Mouse (Mus musculus) liver, embryonic 12.5 days (tissue): Measurements from ENCODE around the gene Ldlrad2. TPM values are rescaled to one million over a fixed set of nuclear protein-coding genes. Genes with fewer than 3 reads are reported as not detected.
A peak's percentile ranks its signal among the peaks of the same experiment; 100 is the strongest.

Experiments
- ATAC-seq: fragments of 200-750 bp; cut with Nextera tagmentation; 2 replicates; pipeline ENCODE4 v1.8.0; 2017; ENCODE audit warnings: moderate number of reproducible peaks, mild to moderate bottlenecking, moderate library complexity
- H3K27ac ChIP-seq: fragments of 300-500 bp; sonication (generic); 2 replicates; pipeline ENCODE4 v1.5.1; 2016; ENCODE audit warnings: mild to moderate bottlenecking
- H3K27me3 ChIP-seq: fragments of 300-500 bp; sonication (generic); replicated peaks from 2 replicates; pipeline ENCODE4 v1.6.1; 2016; ENCODE audit warnings: mild to moderate bottlenecking, moderate library complexity
- H3K36me3 ChIP-seq: fragments of 300-500 bp; sonication (generic); 2 replicates; pipeline ENCODE4 v1.6.1; 2016; ENCODE audit warnings: mild to moderate bottlenecking, moderate library complexity
- H3K4me1 ChIP-seq: fragments of 300-500 bp; sonication (generic); 2 replicates; pipeline ENCODE4 v1.6.1; 2016
- H3K4me2 ChIP-seq: fragments of 300-500 bp; sonication (generic); 2 replicates; pipeline ENCODE4 v1.6.1; 2016; ENCODE audit warnings: mild to moderate bottlenecking, moderate library complexity
- H3K4me3 ChIP-seq: fragments of 300-500 bp; sonication (generic); 2 replicates; pipeline ENCODE4 v1.5.1; 2016; ENCODE audit warnings: mild to moderate bottlenecking, moderate library complexity
- H3K9ac ChIP-seq: fragments of 300-500 bp; sonication (generic); 2 replicates; pipeline ENCODE4 v1.6.1; 2016; ENCODE audit warnings: mild to moderate bottlenecking, moderate library complexity
- H3K9me3 ChIP-seq: fragments of 300-500 bp; sonication (generic); replicated peaks from 2 replicates; pipeline ENCODE4 v1.6.1; 2016; ENCODE audit warnings: mild to moderate bottlenecking, moderate library complexity
- WGBS: fragments of 180-500 bp; shearing (Covaris S2); methylation state at CpG from one replicate; pipeline ENCODE4 v1.1.7; 2016; ENCODE audit not compliant: insufficient replicate concordance; 5-methylcytosine and 5-hydroxymethylcytosine counted together
- polyA plus RNA-seq: library from polyadenylated mRNA; unstranded; fragments of >200 nt; fragmentation: Nextera tagmentation; extraction: Ambion mirVana; gene quantifications from 2 replicates; pipeline ENCODE4 v1.2.1, GENCODE M21; 2016

Gene Ldlrad2
- polyA plus RNA-seq: not detected in 2 replicates

DNA sequence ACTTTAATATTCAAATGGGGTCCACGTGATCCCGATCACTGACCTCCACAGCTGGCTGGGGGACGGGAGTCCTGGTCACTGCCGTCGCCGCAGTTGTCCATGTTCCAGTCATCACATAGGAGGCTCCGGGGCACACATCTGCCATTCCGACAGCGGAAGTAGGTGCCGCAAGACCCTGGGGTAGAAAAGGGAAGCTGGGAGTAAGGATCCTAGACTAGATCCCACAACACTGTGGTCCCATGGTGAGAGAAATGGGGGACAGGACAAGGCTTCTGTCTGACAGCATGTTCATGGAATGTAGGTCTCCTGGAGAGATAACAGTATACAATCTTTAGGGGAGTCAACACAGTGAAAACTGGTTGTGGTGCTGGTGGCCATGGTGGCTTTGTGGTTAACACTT lies at the start of gene Ldlrad2:
Ldlrad2 (minus strand) TSS at position 101 of the 400 bp plus-strand sequence.
- Histone ChIP-seq H3K36me3 (peaks cover 7% of the 10 kb centered on the region), H3K4me2 (no peak within 1 kb of the TSS), H3K9ac (no peak within 1 kb of the TSS), H3K27me3 (peaks cover 28% of the 10 kb centered on the region), H3K4me1 (0 out of 2 replicates have a peak, but pooled peaks cover 7% of the 10 kb centered on the region), H3K27ac (no peak within 1 kb of the TSS), H3K4me3 (no peak within 1 kb of the TSS), H3K9me3 (no peaks in the 10 kb centered on the region)
- ATAC-seq: no peak
- 71% methylated on average over 10 of the region's 10 CpGs for WGBS

DNA sequence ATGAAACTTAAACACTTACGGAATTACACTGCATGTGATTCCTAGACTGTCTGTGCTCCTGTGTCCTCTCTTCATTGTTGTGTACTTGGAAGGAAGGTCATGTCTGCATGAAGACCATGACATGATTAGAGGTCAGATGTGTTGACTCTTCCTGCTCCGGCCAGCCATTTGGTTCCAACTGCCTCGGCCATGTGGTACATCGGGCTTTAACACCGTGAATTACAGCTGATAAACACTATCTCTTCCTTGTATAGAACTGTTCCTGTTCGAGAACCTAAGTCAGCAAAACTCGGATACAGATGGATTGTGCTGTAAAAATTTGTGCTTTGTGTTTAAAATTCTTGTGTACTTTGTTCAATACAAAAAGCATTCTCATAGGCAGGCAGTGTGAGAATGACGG lies 48.5 kb upstream of the Ldlrad2 start:
- H3K4me3 ChIP-seq: no peak overlapping the region
- no peak overlapping the region for H3K27ac ChIP-seq
- no peak for ATAC-seq
- H3K9me3 ChIP-seq: no peaks in the 10 kb centered on the region
- H3K4me1 ChIP-seq: no peaks in the 10 kb centered on the region
- H3K4me2 ChIP-seq: no peak overlapping the region
- H3K27me3 ChIP-seq: no peaks in the 10 kb centered on the region
- no peak overlapping the region for H3K9ac ChIP-seq
- WGBS: 83% methylated on average over 8 of the region's 8 CpGs
- H3K36me3 ChIP-seq: peaks cover 97% of the 10 kb centered on the region

DNA sequence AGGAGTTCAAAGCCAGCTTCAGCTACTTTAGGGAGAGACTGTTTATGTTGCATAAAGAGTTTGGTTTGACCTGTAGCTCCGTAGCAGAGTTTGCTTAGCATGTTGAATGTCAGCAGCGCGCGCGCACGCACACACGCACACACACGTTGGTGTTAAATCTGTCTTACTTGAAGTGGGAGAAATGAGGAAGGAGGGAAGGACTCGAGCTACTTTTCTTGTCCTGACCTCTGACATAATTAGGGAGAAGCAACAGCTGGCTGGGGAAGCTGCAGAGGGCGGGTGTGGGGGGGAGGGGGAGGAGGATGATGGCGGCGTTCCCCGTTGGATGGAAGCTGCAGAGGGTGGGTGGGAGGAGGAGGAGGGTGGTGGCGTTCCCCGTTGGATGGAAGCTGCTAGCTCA lies 35.9 kb upstream of the Ldlrad2 start:
- H3K9me3 ChIP-seq: no peaks in the 10 kb centered on the region
- no peak for ATAC-seq
- H3K4me2 ChIP-seq: no peak overlapping the region
- no peaks in the 10 kb centered on the region for H3K27me3 ChIP-seq
- peaks cover 23% of the 10 kb centered on the region for H3K4me1 ChIP-seq
- no peak overlapping the region for H3K9ac ChIP-seq
- no peak overlapping the region for H3K4me3 ChIP-seq
- WGBS: 57% methylated on average over 15 of the region's 15 CpGs
- peak overlapping the region; percentile 62; the same call in 1 of the 2 replicates for H3K27ac ChIP-seq
- H3K36me3 ChIP-seq: peaks cover 99% of the 10 kb centered on the region

DNA sequence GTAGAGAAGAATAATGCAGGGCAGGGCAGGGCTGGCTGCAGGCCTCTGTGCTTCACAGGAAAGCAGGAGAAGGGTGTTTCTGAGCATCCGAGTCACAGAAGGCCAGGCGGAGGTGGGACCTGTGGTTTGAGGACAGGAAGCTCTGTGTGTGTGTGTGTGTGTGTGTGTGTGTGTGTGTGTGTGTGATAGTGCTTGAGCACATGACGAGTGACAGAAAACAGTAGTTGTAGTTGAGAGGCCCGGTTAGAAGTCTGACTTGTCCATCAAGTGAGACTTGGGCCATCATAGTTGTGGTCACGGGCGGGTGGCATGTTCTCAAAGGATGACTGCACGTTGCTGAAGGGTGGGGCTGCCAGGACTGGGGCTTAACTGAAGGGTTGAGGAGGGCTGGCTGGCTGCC lies 35.3 kb upstream of the Ldlrad2 start:
- 29% methylated on average over 7 of the region's 7 CpGs for WGBS
- ATAC-seq: peak; percentile 54
- peak overlapping the region; percentile 62; the same call in 1 of the 2 replicates for H3K27ac ChIP-seq

DNA sequence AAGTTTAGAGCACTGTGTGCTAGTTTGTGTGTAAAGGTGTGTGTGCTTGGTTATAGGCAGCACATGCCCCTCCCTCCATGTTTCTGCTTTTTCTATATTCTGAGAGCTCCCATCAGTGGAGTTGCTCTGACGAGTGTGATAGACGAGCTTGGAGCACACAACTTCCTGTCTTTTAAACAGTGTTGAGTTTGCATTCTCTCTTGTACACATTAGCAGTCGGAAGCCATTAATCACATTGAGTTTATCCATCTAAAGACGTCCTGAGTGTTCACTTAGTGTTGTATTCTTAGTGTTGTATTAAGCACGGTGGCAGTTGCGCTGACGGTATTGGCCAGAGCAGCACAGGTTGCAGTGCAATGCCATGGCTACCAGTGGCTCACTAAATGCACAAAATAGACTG lies 34.9 kb upstream of the Ldlrad2 start:
- no peak for ATAC-seq
- WGBS: 41% methylated on average over 7 of the region's 7 CpGs
- peak overlapping the region; percentile 42; the same call in 1 of the 2 replicates for H3K27ac ChIP-seq
- no peak overlapping the region for H3K9ac ChIP-seq
- no peak overlapping the region for H3K4me3 ChIP-seq
- H3K27me3 ChIP-seq: no peaks in the 10 kb centered on the region
- H3K4me2 ChIP-seq: no peak overlapping the region
- peaks cover 100% of the 10 kb centered on the region for H3K36me3 ChIP-seq
- H3K4me1 ChIP-seq: peaks cover 24% of the 10 kb centered on the region
- H3K9me3 ChIP-seq: no peaks in the 10 kb centered on the region

More for the DNA sequence above, 35.3 kb upstream of the Ldlrad2 start:
- no peak overlapping the region for H3K4me2 ChIP-seq
- H3K27me3 ChIP-seq: no peaks in the 10 kb centered on the region
- peaks cover 23% of the 10 kb centered on the region for H3K4me1 ChIP-seq
- H3K9me3 ChIP-seq: no peaks in the 10 kb centered on the region
- H3K36me3 ChIP-seq: peaks cover 100% of the 10 kb centered on the region
- H3K4me3 ChIP-seq: no peak overlapping the region
- no peak overlapping the region for H3K9ac ChIP-seq

DNA sequence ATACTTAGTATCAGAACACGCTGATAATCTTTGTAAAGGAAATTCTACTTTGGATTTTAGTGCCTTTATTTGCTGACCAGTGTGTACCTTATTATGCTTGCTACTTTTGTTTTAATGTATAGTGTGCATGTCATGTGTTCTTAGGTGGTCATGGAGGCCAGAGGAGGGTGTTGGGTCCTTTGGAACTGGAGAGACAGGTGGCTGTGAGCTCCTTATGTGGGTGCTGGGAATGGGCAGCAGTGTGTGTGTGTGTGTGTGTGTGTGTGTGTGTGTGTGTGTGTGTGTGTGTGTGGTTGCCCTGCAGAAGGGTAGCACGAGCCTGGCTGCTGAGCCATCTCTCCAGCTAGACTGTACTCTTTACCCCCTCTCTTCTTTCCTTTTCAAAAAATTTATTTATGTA lies 32.7 kb upstream of the Ldlrad2 start:
- Histone ChIP-seq H3K4me3 (no peak overlapping the region), H3K4me2 (no peak overlapping the region), H3K4me1 (peaks cover 45% of the 10 kb centered on the region), H3K36me3 (peaks cover 79% of the 10 kb centered on the region), H3K9me3 (no peaks in the 10 kb centered on the region), H3K27ac (no peak overlapping the region), H3K27me3 (no peaks in the 10 kb centered on the region), H3K9ac (no peak overlapping the region)
- 79% methylated on average over 1 of the region's 2 CpGs for WGBS
- ATAC-seq: no peak

DNA sequence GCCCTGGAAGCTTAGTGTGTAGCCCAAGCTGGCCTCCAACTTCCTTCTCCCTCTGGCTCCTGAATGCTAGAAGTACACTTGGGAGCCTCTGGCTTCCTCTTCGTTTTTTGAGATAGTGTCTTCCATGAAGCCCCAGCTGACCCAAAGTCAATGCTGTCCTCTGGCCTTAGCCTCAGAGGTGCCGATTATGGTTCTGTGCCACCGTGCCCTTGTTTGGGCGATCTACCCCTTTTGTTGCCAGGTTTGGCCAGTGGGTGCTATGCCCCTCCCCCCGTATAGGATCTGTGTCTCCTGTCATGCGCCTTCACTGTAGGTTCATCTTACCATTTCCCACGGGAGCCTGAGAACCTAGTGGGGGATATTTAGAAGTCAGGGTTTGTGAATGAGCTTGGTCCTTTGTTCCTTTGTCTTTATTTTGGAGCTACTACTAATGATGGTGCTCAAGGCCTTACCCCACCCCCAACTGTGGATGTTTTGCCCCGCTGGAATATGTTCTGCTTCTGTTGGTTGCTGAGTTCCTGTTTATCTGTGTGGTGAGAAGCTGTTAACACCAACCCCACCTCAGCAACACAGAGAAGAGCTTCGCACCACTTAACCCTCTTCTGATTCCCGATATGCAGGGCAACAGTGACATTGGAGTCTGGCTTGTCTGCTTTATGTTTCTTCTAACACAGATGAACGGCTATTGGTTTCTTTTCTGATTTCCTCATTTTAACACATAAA lies 29.2 kb upstream of the Ldlrad2 start:
- Histone ChIP-seq H3K4me2 (peak overlapping the region; percentile 42), H3K27ac (peak overlapping the region; percentile 22; the same call in 1 of the 2 replicates), H3K4me1 (peaks cover 56% of the 10 kb centered on the region), H3K9me3 (no peaks in the 10 kb centered on the region), H3K36me3 (peaks cover 45% of the 10 kb centered on the region), H3K9ac (no peak overlapping the region), H3K4me3 (no peak overlapping the region), H3K27me3 (no peaks in the 10 kb centered on the region)
- ATAC-seq: no peak; the same call in 1 of the 2 replicates
- 35% methylated on average over 11 of the region's 11 CpGs for WGBS

DNA sequence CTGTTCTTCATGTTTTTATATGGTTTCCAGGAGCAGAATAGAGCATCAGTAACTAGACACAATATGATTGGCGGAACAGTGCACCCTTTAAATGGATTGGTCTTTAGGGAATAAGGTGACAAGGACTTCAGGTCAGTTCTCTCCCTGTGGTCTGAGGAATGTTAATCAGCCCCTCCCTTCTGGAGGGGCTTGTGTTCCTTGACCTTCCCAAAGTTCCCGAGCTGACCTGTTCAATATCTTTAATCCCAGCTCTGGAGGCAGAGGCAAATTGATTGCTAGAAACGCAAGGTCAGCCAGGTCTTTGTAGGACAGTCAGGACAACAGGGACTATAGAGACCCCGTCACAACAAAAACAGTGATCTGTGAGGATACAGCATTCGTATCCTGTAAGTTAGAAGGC lies 24.2 kb upstream of the Ldlrad2 start:
- Histone ChIP-seq H3K9me3 (no peaks in the 10 kb centered on the region), H3K9ac (no peak overlapping the region), H3K4me1 (peaks cover 85% of the 10 kb centered on the region), H3K27ac (peak overlapping the region; percentile 21; the same call in 1 of the 2 replicates), H3K4me2 (peak overlapping the region; percentile 47; the same call in 1 of the 2 replicates), H3K27me3 (no peaks in the 10 kb centered on the region), H3K36me3 (peaks cover 9% of the 10 kb centered on the region; the same call in 1 of the 2 replicates), H3K4me3 (no peak overlapping the region)
- WGBS: 80% methylated on average over 5 of the region's 5 CpGs
- ATAC-seq: no peak

DNA sequence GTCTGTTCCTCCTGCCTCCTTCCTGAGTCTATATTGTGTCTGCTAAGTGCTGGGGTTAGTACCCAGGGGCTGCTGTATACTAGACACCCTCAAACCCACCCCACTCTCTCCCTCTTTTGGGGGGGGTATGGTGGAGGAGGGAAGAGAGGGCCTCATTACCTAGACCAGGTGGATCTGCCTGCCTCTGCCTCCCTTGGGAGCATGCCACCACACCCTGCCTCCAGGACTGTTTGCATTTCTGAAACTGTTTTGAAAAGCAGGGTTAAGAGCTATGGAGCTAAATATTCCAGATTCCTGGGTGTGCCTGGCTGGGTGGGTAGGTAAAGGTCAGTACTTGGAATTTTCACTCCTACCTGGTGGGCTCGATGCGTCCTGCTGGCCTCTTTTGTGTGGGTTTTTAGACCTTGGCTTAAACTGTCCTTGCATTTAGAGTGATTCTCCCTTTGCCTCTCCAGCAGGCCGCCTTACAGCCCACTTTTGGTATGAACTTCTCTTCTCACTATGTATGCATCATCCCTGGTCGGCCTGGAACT lies 22.8 kb upstream of the Ldlrad2 start:
- WGBS: 81% methylated on average over 4 of the region's 4 CpGs
- H3K4me2 ChIP-seq: peak overlapping the region; percentile 1; the same call in 1 of the 2 replicates
- no peak overlapping the region for H3K4me3 ChIP-seq
- peak overlapping the region; percentile 16; the same call in 1 of the 2 replicates for H3K27ac ChIP-seq
- H3K27me3 ChIP-seq: no peaks in the 10 kb centered on the region
- H3K9ac ChIP-seq: peak overlapping the region; percentile 5; the same call in 1 of the 2 replicates
- no peak for ATAC-seq
- H3K36me3 ChIP-seq: peaks cover 9% of the 10 kb centered on the region; the same call in 1 of the 2 replicates
- H3K4me1 ChIP-seq: peaks cover 71% of the 10 kb centered on the region
- H3K9me3 ChIP-seq: no peaks in the 10 kb centered on the region

DNA sequence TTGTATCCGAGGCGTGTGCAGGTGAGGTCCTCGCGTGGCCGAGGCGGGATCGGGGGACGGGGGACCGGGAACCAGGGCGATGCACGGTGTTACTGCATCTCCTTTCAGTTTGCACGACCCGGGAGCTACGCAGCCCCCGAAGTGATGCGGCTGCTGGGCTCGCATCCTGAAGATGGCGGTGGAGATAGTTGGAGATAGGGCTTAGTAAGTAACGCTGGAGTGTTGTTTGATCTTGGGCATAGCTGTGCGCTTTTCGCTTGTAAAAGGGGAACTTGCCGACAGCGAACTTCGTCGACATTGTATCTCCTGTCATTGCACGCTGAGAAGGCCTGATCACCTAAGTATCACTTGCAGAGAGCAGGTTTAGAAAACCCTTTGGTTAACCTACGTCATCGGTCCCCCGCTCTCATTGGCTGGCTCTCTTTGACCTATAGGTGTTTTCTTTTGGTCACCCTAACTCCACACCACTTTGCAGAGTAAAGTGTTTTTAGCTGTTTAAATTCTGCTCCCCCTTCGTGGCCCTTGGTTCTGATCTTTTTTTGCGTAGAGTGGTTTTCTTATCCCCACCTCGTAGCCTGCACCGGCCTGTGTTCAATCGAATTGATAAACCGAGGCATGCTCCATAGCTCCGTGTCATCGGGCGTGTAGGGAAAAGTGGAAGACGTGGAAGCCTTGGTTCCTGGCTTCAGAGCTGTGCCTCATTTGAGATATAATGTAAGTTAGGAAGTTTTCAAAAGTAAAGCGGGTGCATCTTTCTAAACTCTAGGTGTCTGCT lies 20.3 kb upstream of the Ldlrad2 start:
- H3K4me3 ChIP-seq: peak overlapping the region; percentile 91
- 2% methylated on average over 40 of the region's 40 CpGs for WGBS
- peaks cover 9% of the 10 kb centered on the region; the same call in 1 of the 2 replicates for H3K36me3 ChIP-seq
- no peaks in the 10 kb centered on the region for H3K9me3 ChIP-seq
- peak; percentile 50 for ATAC-seq
- peak overlapping the region; percentile 94 for H3K9ac ChIP-seq
- peak overlapping the region; percentile 83 for H3K4me2 ChIP-seq
- H3K4me1 ChIP-seq: peaks cover 53% of the 10 kb centered on the region
- H3K27me3 ChIP-seq: no peaks in the 10 kb centered on the region
- peak overlapping the region; percentile 99 for H3K27ac ChIP-seq

DNA sequence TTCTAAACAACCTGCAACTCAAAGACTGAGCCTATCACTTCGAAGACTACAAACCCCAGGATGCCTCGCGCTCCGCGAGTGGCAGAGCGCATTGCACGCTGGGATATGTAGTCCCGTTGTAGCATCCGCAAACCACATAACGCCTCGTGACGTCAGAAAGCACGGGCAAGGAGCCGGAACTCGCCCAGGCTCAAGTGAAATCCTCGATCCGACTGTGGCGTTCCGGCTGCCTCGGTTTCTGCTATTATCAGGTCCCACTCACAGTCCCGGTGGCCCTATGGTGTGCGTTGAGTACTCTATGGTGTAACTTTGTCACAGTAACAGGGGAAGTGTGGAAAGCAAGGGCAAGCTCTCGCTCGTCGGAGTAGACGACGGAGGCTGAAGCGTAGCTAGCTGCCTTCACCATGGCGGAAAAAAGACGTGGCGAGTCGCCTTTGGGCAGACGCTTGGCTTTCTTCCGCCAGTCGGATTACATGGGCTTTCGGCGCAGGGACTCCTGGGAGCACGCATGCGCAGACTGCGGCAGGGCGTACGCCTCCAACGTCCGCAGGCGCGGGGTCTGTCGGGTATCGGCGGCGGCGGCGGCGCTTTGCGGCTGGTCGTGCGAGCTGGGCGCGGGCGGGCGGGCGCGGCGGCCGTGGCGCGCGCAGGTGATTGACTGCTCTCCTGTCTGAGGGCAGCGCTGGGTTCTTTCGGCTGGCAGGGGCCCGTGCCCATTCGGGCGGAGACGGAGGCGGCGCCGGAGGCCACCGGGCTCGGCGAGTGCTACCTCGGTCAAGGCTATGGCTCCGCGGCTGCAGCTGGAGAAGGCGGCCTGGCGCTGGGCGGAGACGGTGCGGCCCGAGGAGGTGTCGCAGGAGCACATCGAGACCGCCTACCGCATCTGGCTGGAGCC lies 19.5 kb upstream of the Ldlrad2 start, which contains the start of gene Usp48:
Usp48 (plus strand) TSS at position 155 of the 895 bp plus-strand sequence.
- H3K4me1 ChIP-seq: peaks cover 45% of the 10 kb centered on the region
- no peaks in the 10 kb centered on the region for H3K9me3 ChIP-seq
- H3K4me3 ChIP-seq: peak within 1 kb of the TSS; percentile 91
- ATAC-seq: peak; percentile 90
- no peaks in the 10 kb centered on the region for H3K27me3 ChIP-seq
- peak within 1 kb of the TSS; percentile 83 for H3K4me2 ChIP-seq
- H3K36me3 ChIP-seq: peaks cover 9% of the 10 kb centered on the region; the same call in 1 of the 2 replicates
- H3K9ac ChIP-seq: peak within 1 kb of the TSS; percentile 94
- WGBS: under 1% methylated on average over 91 of the region's 92 CpGs
- peak within 1 kb of the TSS; percentile 99 for H3K27ac ChIP-seq
